Mouse (Mus musculus) hindbrain, embryonic 14.5 days (tissue): ENCODE data around the gene Apom. TPM values are rescaled to one million over a fixed set of nuclear protein-coding genes. Genes with fewer than 3 reads are reported as not detected.

Experiments used
- ATAC-seq: fragments of 200-750 bp; cut with Nextera tagmentation; 2 replicates; pipeline ENCODE4 v1.8.0; 2017; ENCODE audit warnings: moderate number of reproducible peaks, mild to moderate bottlenecking, moderate TSS enrichment, moderate library complexity; ENCODE audit not compliant: low FRiP score
- DNase-seq: peaks from one replicate; pipeline ENCODE4 v3.0.0-alpha.2; 2015; ENCODE audit warnings: low spot score
- H3K27ac ChIP-seq: fragments of 300-500 bp; sonication (generic); 2 replicates; pipeline ENCODE4 v1.5.1; 2014; ENCODE audit warnings: mild to moderate bottlenecking, moderate library complexity
- H3K27me3 ChIP-seq: fragments of 300-500 bp; sonication (generic); 2 replicates; pipeline ENCODE4 v1.6.1; 2014; ENCODE audit warnings: mild to moderate bottlenecking, low read length, mixed read lengths; ENCODE audit not compliant: control insufficient read depth, insufficient read depth
- H3K36me3 ChIP-seq: fragments of 300-500 bp; sonication (generic); replicated peaks from 2 replicates; pipeline ENCODE4 v1.6.1; 2014; ENCODE audit not compliant: control insufficient read depth, insufficient read depth
- H3K4me1 ChIP-seq: fragments of 300-500 bp; sonication (generic); replicated peaks from 2 replicates; pipeline ENCODE4 v1.6.1; 2014; ENCODE audit warnings: antibody characterized with exemption, low read length, mixed read lengths; ENCODE audit not compliant: control insufficient read depth, insufficient read depth
- H3K4me2 ChIP-seq: fragments of 300-500 bp; sonication (generic); replicated peaks from 2 replicates; pipeline ENCODE4 v1.6.1; 2014; ENCODE audit warnings: mild to moderate bottlenecking, moderate library complexity
- H3K4me3 ChIP-seq: fragments of 300-500 bp; sonication (generic); replicated peaks from 2 replicates; pipeline ENCODE4 v1.5.1; 2014; ENCODE audit warnings: mild to moderate bottlenecking, low read length
- H3K9ac ChIP-seq: fragments of 300-500 bp; sonication (generic); 2 replicates; pipeline ENCODE4 v1.6.1; 2014
- H3K9me3 ChIP-seq: fragments of 300-500 bp; sonication (generic); 2 replicates; pipeline ENCODE4 v1.6.1; 2016; ENCODE audit warnings: low read length; ENCODE audit not compliant: control insufficient read depth
- WGBS: fragments of 180-500 bp; shearing (Covaris S2); extraction: QIAGEN DNeasy Blood & Tissue Kit; methylation state at CpG from one replicate; pipeline ENCODE4 v1.1.7; 2014; 5-methylcytosine and 5-hydroxymethylcytosine counted together
- polyA plus RNA-seq: library from polyadenylated mRNA; unstranded; fragments of >200 nt; fragmentation: Nextera tagmentation; extraction: Ambion mirVana; gene quantifications from 2 replicates; pipeline ENCODE4 v1.2.1, GENCODE M21; 2014

The Apom gene
- 0.39 TPM in 1 of 2 replicates, not detected in the other for polyA plus RNA-seq

GRCm38 (mm10) chr17:35131500-35132173 is at the start of gene Apom:
Gene Apom (minus strand): TSS chr17:35132050.
- DNase-seq = no peak
- ATAC-seq = no peak
- 84% methylated on average over 15 of the region's 15 CpGs for WGBS

DNA sequence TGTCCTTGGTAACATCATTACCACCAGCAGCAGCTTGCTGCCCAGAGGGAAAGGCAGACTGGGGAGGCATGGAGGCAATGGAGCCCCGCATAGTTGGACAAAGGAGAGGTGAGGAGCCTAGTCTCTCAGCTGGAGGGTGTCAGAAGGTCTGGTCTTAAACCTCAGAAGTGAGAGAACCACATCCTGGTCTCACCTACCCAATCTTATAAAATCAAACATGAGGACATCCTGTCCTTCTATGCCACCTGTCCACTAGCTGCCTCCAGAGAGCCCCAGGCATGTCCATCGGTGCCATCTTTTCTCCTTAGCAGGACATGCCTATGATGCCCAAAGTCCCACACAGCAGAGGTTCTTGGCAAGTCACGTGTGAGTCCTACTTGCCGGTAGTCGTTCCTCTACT is 48.2 kb upstream of the Apom start:
- H3K27me3 ChIP-seq = no peaks in the 10 kb centered on the region
- no peak overlapping the region for H3K4me2 ChIP-seq
- 89% methylated on average over 5 of the region's 5 CpGs for WGBS
- H3K9me3 ChIP-seq = no peaks in the 10 kb centered on the region
- H3K27ac ChIP-seq = no peak overlapping the region
- no peaks in the 10 kb centered on the region for H3K4me1 ChIP-seq
- H3K36me3 ChIP-seq = no peaks in the 10 kb centered on the region
- no peak overlapping the region for H3K9ac ChIP-seq
- no peak overlapping the region for H3K4me3 ChIP-seq
- DNase-seq (no peak), ATAC-seq (no peak)

More at GRCm38 (mm10) chr17:35131500-35132173, at the start of gene Apom:
- H3K4me1 ChIP-seq = peaks cover 13% of the 10 kb centered on the region
- H3K36me3 ChIP-seq = peaks cover 19% of the 10 kb centered on the region; the same call in 1 of the 2 replicates
- no peaks in the 10 kb centered on the region for H3K27me3 ChIP-seq
- no peak within 1 kb of the TSS for H3K4me2 ChIP-seq
- no peak within 1 kb of the TSS for H3K4me3 ChIP-seq
- H3K27ac ChIP-seq = no peak within 1 kb of the TSS
- H3K9me3 ChIP-seq = no peaks in the 10 kb centered on the region
- no peak within 1 kb of the TSS for H3K9ac ChIP-seq

GRCm38 (mm10) chr17:35178528-35178927 is 46.7 kb upstream of the Apom start:
- ATAC-seq = no peak
- WGBS = 17% methylated on average over 5 of the region's 5 CpGs
- H3K36me3 ChIP-seq = no peaks in the 10 kb centered on the region

GRCm38 (mm10) chr17:35175968-35176367 is 44.1 kb upstream of the Apom start, which contains the start of gene Aif1:
Gene Aif1 (minus strand): TSS chr17:35176068.
- no peak within 1 kb of the TSS for H3K4me2 ChIP-seq
- no peak for DNase-seq
- no peaks in the 10 kb centered on the region for H3K4me1 ChIP-seq
- ATAC-seq = no peak
- H3K27me3 ChIP-seq = no peaks in the 10 kb centered on the region
- 39% methylated on average over 2 of the region's 2 CpGs for WGBS
- no peak within 1 kb of the TSS for H3K9ac ChIP-seq
- no peaks in the 10 kb centered on the region for H3K9me3 ChIP-seq
- no peak within 1 kb of the TSS for H3K27ac ChIP-seq
- no peak within 1 kb of the TSS for H3K4me3 ChIP-seq
- H3K36me3 ChIP-seq = no peaks in the 10 kb centered on the region

More at GRCm38 (mm10) chr17:35178528-35178927, 46.7 kb upstream of the Apom start:
- Histone ChIP-seq H3K27me3 (no peaks in the 10 kb centered on the region), H3K4me1 (no peaks in the 10 kb centered on the region), H3K9ac (no peak overlapping the region), H3K27ac (no peak overlapping the region), H3K9me3 (no peaks in the 10 kb centered on the region), H3K4me2 (no peak overlapping the region), H3K4me3 (no peak overlapping the region)
- DNase-seq = peak; percentile 66

GRCm38 (mm10) chr17:35175382-35175781 is 43.5 kb upstream of the Apom start:
- no peaks in the 10 kb centered on the region for H3K36me3 ChIP-seq
- H3K4me2 ChIP-seq = no peak overlapping the region
- no peak overlapping the region for H3K4me3 ChIP-seq
- H3K4me1 ChIP-seq = no peaks in the 10 kb centered on the region
- ATAC-seq (no peak), DNase-seq (no peak)
- H3K9ac ChIP-seq = no peak overlapping the region
- H3K27ac ChIP-seq = no peak overlapping the region
- WGBS = 85% methylated on average over 6 of the region's 6 CpGs
- no peaks in the 10 kb centered on the region for H3K27me3 ChIP-seq
- H3K9me3 ChIP-seq = no peaks in the 10 kb centered on the region

DNA sequence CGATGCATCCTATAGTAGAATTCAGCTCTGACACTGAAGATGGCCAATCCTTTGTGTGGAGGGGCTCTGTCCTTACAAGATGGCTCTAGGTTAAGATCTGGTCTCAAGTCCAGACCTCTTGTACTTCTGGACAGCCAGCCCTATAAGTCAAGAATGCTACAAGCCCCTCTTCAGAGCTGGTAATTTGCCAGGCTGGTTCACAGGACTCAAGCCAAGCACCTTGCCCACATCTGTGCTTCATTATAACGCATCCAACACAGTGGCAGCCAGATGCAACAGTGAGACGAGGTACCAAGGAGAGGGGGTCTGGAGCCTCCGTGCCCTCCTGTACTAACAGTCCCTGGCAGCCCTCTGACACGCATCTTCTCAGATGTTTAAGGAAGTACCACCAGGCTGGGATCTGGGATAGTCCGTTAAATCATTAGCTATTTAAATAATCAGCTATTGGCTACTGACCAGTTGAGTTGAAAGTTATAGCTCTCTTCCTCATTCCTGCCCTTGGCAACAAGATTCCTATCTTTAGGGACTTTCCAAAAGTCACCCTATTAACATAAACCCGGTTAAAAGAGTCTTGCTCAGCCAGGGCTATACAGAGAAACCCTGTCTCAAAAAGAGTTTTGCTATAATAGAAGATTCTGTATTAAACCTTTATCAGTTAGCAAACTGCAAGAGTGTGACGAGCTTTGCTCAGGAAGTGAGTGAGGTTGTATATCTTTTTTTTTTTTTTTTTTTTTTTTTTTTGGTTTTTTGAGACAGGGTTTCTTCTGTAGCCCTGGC is 42.5 kb upstream of the Apom start:
- no peaks in the 10 kb centered on the region for H3K27me3 ChIP-seq
- 75% methylated on average over 8 of the region's 8 CpGs for WGBS
- no peaks in the 10 kb centered on the region for H3K4me1 ChIP-seq
- H3K4me3 ChIP-seq = no peak overlapping the region
- no peak overlapping the region for H3K4me2 ChIP-seq
- no peak for DNase-seq
- H3K9me3 ChIP-seq = no peaks in the 10 kb centered on the region
- no peaks in the 10 kb centered on the region for H3K36me3 ChIP-seq
- H3K27ac ChIP-seq = no peak overlapping the region
- ATAC-seq = no peak
- no peak overlapping the region for H3K9ac ChIP-seq

DNA sequence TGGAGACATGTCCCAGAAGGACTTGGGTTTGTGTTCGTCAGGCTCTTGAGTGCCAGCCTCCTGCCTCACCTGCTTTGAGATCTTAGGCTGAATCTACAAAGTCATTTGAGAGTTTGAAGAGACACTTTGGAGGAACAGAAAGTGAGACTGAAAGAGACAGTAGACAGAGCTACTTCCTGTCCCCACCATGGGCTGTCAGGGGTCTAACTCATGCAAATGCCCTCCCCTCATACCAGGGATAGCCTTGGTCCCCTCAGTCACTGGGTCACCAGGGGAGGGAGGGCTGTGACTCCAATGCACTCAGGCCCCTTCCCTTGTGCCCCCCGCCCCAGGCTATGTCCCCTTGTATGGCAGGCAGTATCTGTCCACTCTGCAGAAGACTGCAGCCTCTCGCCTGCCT is 41.5 kb upstream of the Apom start:
- ATAC-seq (no peak), DNase-seq (no peak)
- WGBS = 74% methylated on average over 3 of the region's 3 CpGs
- H3K27ac ChIP-seq = no peak overlapping the region
- no peaks in the 10 kb centered on the region for H3K9me3 ChIP-seq
- H3K4me2 ChIP-seq = no peak overlapping the region
- H3K4me1 ChIP-seq = no peaks in the 10 kb centered on the region
- no peak overlapping the region for H3K9ac ChIP-seq
- H3K4me3 ChIP-seq = no peak overlapping the region
- no peaks in the 10 kb centered on the region for H3K27me3 ChIP-seq
- H3K36me3 ChIP-seq = no peaks in the 10 kb centered on the region

- Histone ChIP-seq H3K36me3 (no peaks in the 10 kb centered on the region), H3K9me3 (no peaks in the 10 kb centered on the region), H3K27me3 (no peaks in the 10 kb centered on the region), H3K9ac (no peak overlapping the region), H3K4me2 (no peak overlapping the region), H3K4me1 (no peaks in the 10 kb centered on the region), H3K4me3 (no peak overlapping the region), H3K27ac (no peak overlapping the region)
- no peak for ATAC-seq
- DNase-seq = no peak
- WGBS = 73% methylated on average over 11 of the region's 11 CpGs
Measured at GRCm38 (mm10) chr17:35172445-35173234, 40.8 kb upstream of the Apom start.
